Mouse (Mus musculus) myocyte (in vitro differentiated cells): ENCODE data around the gene Entpd8.

Experiments
- CEBPB ChIP-seq: IDR thresholded peaks from 2 replicates; pipeline ENCODE4 v1.6.1; 2011; ENCODE audit warnings: mild to moderate bottlenecking, moderate library complexity; ENCODE audit not compliant: poor library complexity, insufficient read depth, severe bottlenecking
- E2F4 ChIP-seq: IDR thresholded peaks from one replicate; pipeline ENCODE4 v1.6.1; 2011; ENCODE audit warnings: mild to moderate bottlenecking, control low read depth, moderate library complexity; ENCODE audit not compliant: insufficient read depth
- MYOD1 ChIP-seq, 3 experiments: IDR thresholded peaks; one replicate each; pipeline ENCODE4 v1.6.1; 2011; ENCODE audit warnings: control low read depth in 2 of 3, low read depth in 2 of 3, mild to moderate bottlenecking in 2 of 3, moderate library complexity in 1 of 3; ENCODE audit not compliant: insufficient read length in 2 of 3, control insufficient read depth in 1 of 3
- MYOG ChIP-seq, 3 experiments: IDR thresholded peaks; one replicate each; pipeline ENCODE4 v1.6.1; 2011; ENCODE audit warnings: control low read depth in 2 of 3, low read depth in 2 of 3, mild to moderate bottlenecking in 2 of 3; ENCODE audit not compliant: insufficient read length in 2 of 3, control insufficient read depth in 1 of 3, insufficient read depth in 1 of 3
- POLR2A ChIP-seq: IDR thresholded peaks from one replicate; pipeline ENCODE4 v1.6.1; 2011; ENCODE audit warnings: low read depth, mild to moderate bottlenecking, control low read depth, moderate library complexity; ENCODE audit not compliant: insufficient read length
- TCF12 ChIP-seq: IDR thresholded peaks from one replicate; pipeline ENCODE4 v1.6.1; 2011; ENCODE audit warnings: mild to moderate bottlenecking, control low read depth; ENCODE audit not compliant: poor library complexity, insufficient read depth, severe bottlenecking

DNA sequence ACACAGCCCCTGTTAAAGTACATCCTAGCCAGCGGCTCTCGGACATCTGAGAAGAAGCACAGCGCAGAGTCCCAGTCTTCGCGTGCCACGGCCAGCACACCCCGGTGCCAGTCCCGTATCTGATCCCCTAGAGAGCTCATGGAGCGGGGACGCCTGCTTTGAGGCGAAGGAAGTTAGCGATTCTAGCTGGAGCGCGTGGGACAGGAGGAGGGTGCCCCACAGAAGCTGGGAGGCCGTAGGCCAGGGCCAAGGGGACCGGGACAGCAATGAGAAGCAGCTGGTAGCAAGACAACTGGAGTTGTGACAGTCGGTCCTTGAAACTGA is 14.6 kb downstream of the Entpd8 start:
- TF ChIP-seq TCF12 (no peak), POLR2A (no peak), MYOD1 (IDR thresholded peaks at IDR 0.05; ENCODE audit: control insufficient read depth in 1 of 3, insufficient read length in 2 of 3, low read depth in 2 of 3) (no peak), CEBPB (no peak), MYOG (IDR thresholded peaks at IDR 0.05; ENCODE audit: control insufficient read depth in 1 of 3, insufficient read depth in 1 of 3, insufficient read length in 2 of 3, low read depth in 2 of 3) (no peak), E2F4 (no peak)
